Mouse (Mus musculus) kidney, postnatal 4 days (tissue): ENCODE results near the gene Utp20.

Experiments used
- DNase-seq, 2 experiments: peaks; one replicate each; pipeline ENCODE4 v3.0.0; 2021; ENCODE audit warnings: mixed read lengths in 2 of 2

Utp20 gene

GRCm38 (mm10) chr10:88715621-88716020 lies 111.0 kb downstream of the Utp20 start:
- no peak for DNase-seq

GRCm38 (mm10) chr10:88714744-88715143 lies 111.9 kb downstream of the Utp20 start:
- no peak for DNase-seq

GRCm38 (mm10) chr10:88712359-88712758 lies 114.2 kb downstream of the Utp20 start:
- no peak for DNase-seq

GRCm38 (mm10) chr10:88708671-88709523 lies 117.7 kb downstream of the Utp20 start:
- no peak for DNase-seq

GRCm38 (mm10) chr10:88700938-88701337 lies 125.7 kb downstream of the Utp20 start:
- no peak for DNase-seq
